Mouse (Mus musculus) limb, embryonic 14.5 days (tissue): ENCODE data around the gene Jsrp1. TPM values are rescaled to one million over a fixed set of nuclear protein-coding genes. Genes with fewer than 3 reads are reported as not detected.
A peak's percentile ranks its signal among the peaks of the same experiment; 100 is the strongest.

Source experiments
- ATAC-seq: fragments of 200-750 bp; cut with Nextera tagmentation; 2 replicates; pipeline ENCODE4 v1.8.0; 2017; ENCODE audit warnings: low read depth, moderate number of reproducible peaks, moderate TSS enrichment; ENCODE audit not compliant: low FRiP score
- DNase-seq: peaks from one replicate; pipeline ENCODE4 v3.0.0-alpha.2; 2015; ENCODE audit warnings: low spot score
- H3K27ac ChIP-seq: fragments of 300-500 bp; sonication (generic); replicated peaks from 2 replicates; pipeline ENCODE4 v1.5.1; 2014; ENCODE audit warnings: low read depth, mild to moderate bottlenecking, low read length, moderate library complexity, mixed read lengths
- H3K27me3 ChIP-seq: fragments of 300-500 bp; sonication (generic); 2 replicates; pipeline ENCODE4 v1.6.1; 2014; ENCODE audit warnings: low read length, mixed read lengths; ENCODE audit not compliant: control insufficient read depth, insufficient read depth
- H3K36me3 ChIP-seq: fragments of 300-500 bp; sonication (generic); 2 replicates; pipeline ENCODE4 v1.6.1; 2014; ENCODE audit warnings: mild to moderate bottlenecking, low read length, moderate library complexity, mixed read lengths; ENCODE audit not compliant: control insufficient read depth, insufficient read depth
- H3K4me1 ChIP-seq: fragments of 300-500 bp; sonication (generic); 2 replicates; pipeline ENCODE4 v1.6.1; 2014; ENCODE audit warnings: antibody characterized with exemption, low read length, mixed read lengths; ENCODE audit not compliant: control insufficient read depth, insufficient read depth
- H3K4me2 ChIP-seq: fragments of 300-500 bp; sonication (generic); replicated peaks from 2 replicates; pipeline ENCODE4 v1.6.1; 2014; ENCODE audit warnings: low read depth, mild to moderate bottlenecking, low read length, moderate library complexity; ENCODE audit not compliant: severe bottlenecking
- H3K4me3 ChIP-seq: fragments of 300-500 bp; sonication (generic); replicated peaks from 2 replicates; pipeline ENCODE4 v1.5.1; 2014; ENCODE audit warnings: low read length
- H3K9ac ChIP-seq: fragments of 300-500 bp; sonication (generic); 2 replicates; pipeline ENCODE4 v1.6.1; 2014; ENCODE audit warnings: mild to moderate bottlenecking, low read depth, low read length, moderate library complexity; ENCODE audit not compliant: severe bottlenecking
- H3K9me3 ChIP-seq: fragments of 300-500 bp; sonication (generic); 2 replicates; pipeline ENCODE4 v1.6.1; 2016; ENCODE audit warnings: low read length; ENCODE audit not compliant: control insufficient read depth
- POLR2A ChIP-seq: fragments of 200-500 bp; IDR thresholded peaks from 2 replicates; pipeline ENCODE4 v1.8.0; 2012; ENCODE audit warnings: inconsistent platforms, mild to moderate bottlenecking, moderate library complexity, borderline replicate concordance; ENCODE audit not compliant: insufficient read depth, insufficient read length; ENCODE audit errors: extremely low read depth
- WGBS: fragments of 180-500 bp; shearing (Covaris S2); extraction: QIAGEN DNeasy Blood & Tissue Kit; methylation state at CpG from one replicate; pipeline ENCODE4 v1.1.7; 2014; 5-methylcytosine and 5-hydroxymethylcytosine counted together
- polyA plus RNA-seq, 2 experiments: library from polyadenylated mRNA; depleted of rRNA in 1 of 2; stranded (reverse) in 1 of 2; unstranded in 1 of 2; fragments of >200 nt; fragmentation: Nextera tagmentation in 1 of 2; extraction: Ambion mirVana in 1 of 2; gene quantifications; 2 replicates each; pipeline versions ENCODE4 v1.2.1 to v1.2.3; 2012 to 2014

Gene Jsrp1
- polyA plus RNA-seq, 2 experiments: 6.1 to 12.1 TPM

GRCm38 (mm10) chr10:80845732-80846131 lies 32.4 kb upstream of the Jsrp1 start:
- Histone ChIP-seq H3K27ac (no peak overlapping the region), H3K27me3 (peaks cover 37% of the 10 kb centered on the region), H3K4me1 (no peaks in the 10 kb centered on the region), H3K9me3 (no peaks in the 10 kb centered on the region), H3K4me3 (no peak overlapping the region), H3K4me2 (no peak overlapping the region), H3K9ac (no peak overlapping the region), H3K36me3 (no peaks in the 10 kb centered on the region; the same call in 1 of the 2 replicates)
- no peak for ATAC-seq
- no peak for DNase-seq
- WGBS: 78% methylated on average over 12 of the region's 12 CpGs
- TF ChIP-seq POLR2A: no peak

- Histone ChIP-seq H3K27ac (no peak overlapping the region), H3K9ac (no peak overlapping the region), H3K36me3 (no peaks in the 10 kb centered on the region; the same call in 1 of the 2 replicates), H3K27me3 (peaks cover 37% of the 10 kb centered on the region), H3K4me1 (no peaks in the 10 kb centered on the region), H3K9me3 (no peaks in the 10 kb centered on the region), H3K4me3 (no peak overlapping the region), H3K4me2 (no peak overlapping the region)
- no peak for TF ChIP-seq POLR2A
- 67% methylated on average over 8 of the region's 8 CpGs for WGBS
- DNase-seq (no peak), ATAC-seq (no peak)
These were observed 31.9 kb upstream of the Jsrp1 start for GRCm38 (mm10) chr10:80845055-80845693.

- Histone ChIP-seq H3K4me3 (peak within 1 kb of the TSS; percentile 40), H3K27ac (no peak within 1 kb of the TSS), H3K9ac (peak within 1 kb of the TSS; percentile 57), H3K9me3 (no peaks in the 10 kb centered on the region), H3K27me3 (peaks cover 37% of the 10 kb centered on the region), H3K36me3 (no peaks in the 10 kb centered on the region), H3K4me1 (no peaks in the 10 kb centered on the region), H3K4me2 (peak within 1 kb of the TSS; percentile 72)
- no peak for ATAC-seq
- WGBS: 5% methylated on average over 29 of the region's 51 CpGs
- no peak for TF ChIP-seq POLR2A
- DNase-seq: no peak
These were observed 30.7 kb upstream of the Jsrp1 start, which contains the start of gene Lingo3 for GRCm38 (mm10) chr10:80843931-80844547. TSS of gene Lingo3 (minus strand) at chr10:80844039.

- TF ChIP-seq POLR2A: no peak
- no peak for DNase-seq
- Histone ChIP-seq H3K4me1 (no peaks in the 10 kb centered on the region), H3K9ac (peak overlapping the region; percentile 57), H3K27ac (no peak overlapping the region), H3K9me3 (no peaks in the 10 kb centered on the region), H3K4me3 (peak overlapping the region; percentile 40), H3K4me2 (peak overlapping the region; percentile 72), H3K27me3 (peaks cover 37% of the 10 kb centered on the region), H3K36me3 (no peaks in the 10 kb centered on the region)
- 9% methylated on average over 30 of the region's 32 CpGs for WGBS
- no peak for ATAC-seq
These were observed 30.0 kb upstream of the Jsrp1 start for GRCm38 (mm10) chr10:80843087-80843930.

GRCm38 (mm10) chr10:80842334-80842733 lies 29.0 kb upstream of the Jsrp1 start:
- no peak overlapping the region for H3K4me3 ChIP-seq
- peaks cover 37% of the 10 kb centered on the region for H3K27me3 ChIP-seq
- no peak for DNase-seq
- H3K9me3 ChIP-seq: no peaks in the 10 kb centered on the region
- no peaks in the 10 kb centered on the region for H3K4me1 ChIP-seq
- no peak overlapping the region for H3K27ac ChIP-seq
- ATAC-seq: no peak
- WGBS: 77% methylated on average over 15 of the region's 15 CpGs
- no peak overlapping the region for H3K9ac ChIP-seq
- H3K36me3 ChIP-seq: no peaks in the 10 kb centered on the region
- no peak for TF ChIP-seq POLR2A
- no peak overlapping the region for H3K4me2 ChIP-seq
